Mouse (Mus musculus): ENCODE results near the gene Cbfa2t2. TPM values are rescaled to one million over a fixed set of nuclear protein-coding genes. Genes with fewer than 3 reads are reported as not detected.
A peak's percentile ranks its signal among the peaks of the same experiment; 100 is the strongest.

Gene Cbfa2t2
- total RNA-seq, 2 experiments from 2014 or later: 23.9 to 35.6 TPM

- peak; percentile 64 for DNase-seq
Measured at GRCm38 (mm10) chr2:154539720-154540119, 103.4 kb downstream of the Cbfa2t2 start.

DNA sequence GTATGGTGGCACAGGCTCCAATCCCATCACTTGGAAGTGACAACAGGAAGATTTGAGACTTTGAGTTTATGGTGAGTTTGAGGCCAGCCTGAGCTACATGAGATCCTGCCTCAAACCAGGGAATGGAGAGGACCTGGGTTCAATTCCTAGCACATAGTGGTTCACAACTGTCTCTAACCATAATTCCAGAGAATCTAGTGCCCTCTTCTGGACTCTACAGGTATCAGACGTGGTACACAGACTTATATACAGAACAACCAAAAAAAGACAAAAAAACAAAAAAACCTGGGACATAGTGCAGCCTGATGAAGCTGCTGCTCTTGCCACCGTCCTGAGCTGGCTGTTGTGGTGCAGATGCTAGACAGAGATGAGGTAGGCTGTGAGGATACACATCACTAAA lies 105.3 kb downstream of the Cbfa2t2 start:
- DNase-seq: no peak

DNA sequence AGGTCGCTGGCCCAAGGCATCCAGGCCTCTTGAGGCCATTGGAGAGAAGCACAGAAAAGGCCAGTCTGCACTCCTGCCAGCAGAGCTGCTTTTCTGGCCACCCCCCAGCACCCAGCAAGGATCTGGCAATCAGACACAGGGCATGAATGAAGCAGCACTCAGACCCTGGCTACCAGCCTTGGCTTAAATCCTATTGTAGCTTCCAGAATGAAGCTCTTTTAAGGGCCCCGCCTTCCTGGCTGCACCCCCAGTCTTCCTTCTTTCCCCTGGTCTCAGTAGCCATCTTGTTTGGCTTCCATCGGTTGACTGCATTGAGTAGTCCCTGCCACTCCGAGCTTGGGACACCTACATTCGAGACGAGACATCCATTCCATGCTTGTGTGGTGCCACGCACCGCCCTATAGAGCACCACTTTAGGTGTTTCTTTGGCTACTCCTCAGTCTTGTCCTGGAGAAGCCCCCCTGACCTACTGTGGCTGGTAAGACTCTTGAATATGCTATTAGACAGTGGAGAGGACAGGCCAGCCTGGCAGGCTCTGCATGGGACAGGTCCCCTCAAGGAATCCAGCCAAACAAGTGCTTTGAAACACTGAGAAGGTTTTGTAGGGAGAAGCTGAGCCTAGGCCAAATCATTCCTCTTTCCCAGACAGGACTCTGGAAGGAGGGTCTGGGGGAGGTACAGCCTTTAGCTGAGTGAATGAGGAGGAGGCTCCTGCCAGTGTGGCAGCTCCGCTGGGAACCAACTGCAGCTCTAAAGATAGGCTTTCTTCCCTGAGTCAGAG lies 107.5 kb downstream of the Cbfa2t2 start:
- DNase-seq: peak; percentile 74

DNA sequence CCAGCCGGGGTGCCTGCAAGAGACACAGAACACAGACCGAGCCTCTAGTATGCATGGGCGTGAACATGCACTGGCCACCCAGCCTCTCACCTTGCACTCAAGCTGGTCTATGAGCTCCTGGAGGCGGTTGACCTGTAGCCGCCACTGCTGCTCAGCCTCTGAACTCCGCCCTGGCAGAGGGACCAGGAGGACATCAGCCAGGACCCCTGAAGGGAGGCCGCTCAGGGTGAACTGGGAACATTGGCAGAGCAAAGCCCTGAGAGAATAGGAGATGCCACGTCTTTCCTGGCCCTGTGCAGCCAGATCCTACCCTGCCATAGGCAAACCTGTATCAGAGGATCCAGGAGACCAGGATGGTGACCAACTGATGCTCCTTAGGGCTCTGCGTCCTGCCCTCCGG lies 110.4 kb downstream of the Cbfa2t2 start, which contains the start of gene 1700003F12Rik:
Gene 1700003F12Rik (plus strand): TSS at position 375 of the 400 bp plus-strand sequence.
- DNase-seq: no peak

GRCm38 (mm10) chr2:154548688-154549087 lies 112.4 kb downstream of the Cbfa2t2 start:
- DNase-seq: peak; percentile 49

DNA sequence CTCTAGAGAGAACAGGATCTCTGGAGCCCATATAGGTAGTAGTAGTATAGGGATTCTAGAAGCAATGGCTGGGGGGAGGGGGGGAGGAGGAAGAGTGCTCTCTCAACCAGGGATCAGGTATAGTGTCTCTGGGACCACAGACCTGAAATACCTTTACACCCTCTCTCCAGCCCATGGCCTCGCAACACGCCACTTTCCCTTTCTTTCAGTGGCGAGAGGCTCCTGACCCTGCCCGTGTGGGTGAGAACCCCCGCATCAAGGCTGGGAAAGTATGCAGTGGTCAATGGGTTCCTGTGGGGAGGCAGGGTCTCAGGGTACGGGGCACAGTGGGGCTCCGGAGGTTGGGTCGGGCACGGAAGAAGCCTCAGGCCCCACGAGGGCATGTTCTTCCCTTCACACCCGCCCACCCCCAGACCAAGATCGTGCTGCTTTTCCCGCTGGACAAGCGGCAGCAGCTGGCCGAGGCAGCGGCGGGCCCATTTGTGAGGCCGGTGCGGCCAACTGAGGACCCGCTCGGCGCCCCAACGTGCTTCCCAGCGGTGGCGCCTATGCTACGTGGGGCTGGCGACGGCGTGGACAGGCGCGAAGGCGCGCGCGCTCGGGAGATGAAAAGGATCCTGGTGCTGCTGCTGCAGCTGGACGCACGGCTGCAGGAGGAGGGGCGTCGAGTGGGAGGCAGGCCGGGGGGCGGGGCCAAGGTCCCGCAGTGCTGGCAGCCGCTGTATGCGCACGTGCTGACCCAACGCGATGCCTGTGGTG lies 113.0 kb downstream of the Cbfa2t2 start:
- peak; percentile 83 for DNase-seq

GRCm38 (mm10) chr2:154549886-154550189 lies 113.6 kb downstream of the Cbfa2t2 start:
- DNase-seq: no peak

- no peak for DNase-seq
Measured at GRCm38 (mm10) chr2:154550937-154551336, 114.7 kb downstream of the Cbfa2t2 start.

GRCm38 (mm10) chr2:154551476-154551875 lies 115.2 kb downstream of the Cbfa2t2 start, which contains the start of gene Actl10:
Gene Actl10, plus strand, starts transcription at chr2:154551776.
- no peak for DNase-seq

DNA sequence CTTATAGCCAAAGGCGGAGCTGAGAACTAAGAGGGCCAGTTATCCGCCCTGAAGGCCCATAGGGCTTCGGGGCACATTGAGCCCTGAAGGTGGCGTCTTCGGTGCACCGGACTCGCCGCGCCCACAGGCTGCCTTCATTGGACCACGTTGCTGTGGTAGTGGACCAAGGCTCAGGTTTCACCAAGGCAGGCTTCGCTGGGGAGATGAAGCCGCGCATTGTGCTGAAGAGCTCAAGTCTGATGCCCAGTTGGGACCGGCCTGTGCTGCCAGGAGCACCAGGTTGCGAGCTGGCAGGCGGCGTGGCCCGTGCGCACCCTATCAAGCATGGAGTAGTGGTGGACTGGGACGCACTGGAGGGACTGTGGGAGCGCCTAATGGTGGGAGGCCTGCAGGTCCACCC lies 115.6 kb downstream of the Cbfa2t2 start:
- DNase-seq: no peak

- DNase-seq: peak; percentile 87
Measured at GRCm38 (mm10) chr2:154552424-154552907, 116.2 kb downstream of the Cbfa2t2 start.

DNA sequence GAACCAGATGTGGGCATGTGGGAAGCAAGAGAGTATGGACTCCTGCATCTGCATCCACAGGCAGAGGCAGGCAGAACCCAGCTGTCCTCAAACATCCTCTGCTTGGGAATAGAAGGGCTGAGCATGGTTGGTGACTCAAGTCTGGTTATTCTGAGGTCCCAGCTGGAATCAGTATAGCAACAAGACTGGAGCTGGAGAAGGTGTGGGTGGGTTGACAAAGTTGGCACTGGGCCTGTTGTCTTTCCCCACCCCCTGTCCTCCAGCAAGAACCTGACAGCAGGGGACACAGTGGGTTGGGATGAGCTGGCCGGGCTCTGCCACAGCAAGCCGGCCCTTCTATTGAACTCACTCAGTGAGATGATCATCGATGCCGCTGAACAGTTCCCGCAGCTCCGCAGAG lies 119.0 kb downstream of the Cbfa2t2 start:
- DNase-seq: no peak

GRCm38 (mm10) chr2:154557184-154557832 lies 121.0 kb downstream of the Cbfa2t2 start:
- DNase-seq: peak; percentile 37

DNA sequence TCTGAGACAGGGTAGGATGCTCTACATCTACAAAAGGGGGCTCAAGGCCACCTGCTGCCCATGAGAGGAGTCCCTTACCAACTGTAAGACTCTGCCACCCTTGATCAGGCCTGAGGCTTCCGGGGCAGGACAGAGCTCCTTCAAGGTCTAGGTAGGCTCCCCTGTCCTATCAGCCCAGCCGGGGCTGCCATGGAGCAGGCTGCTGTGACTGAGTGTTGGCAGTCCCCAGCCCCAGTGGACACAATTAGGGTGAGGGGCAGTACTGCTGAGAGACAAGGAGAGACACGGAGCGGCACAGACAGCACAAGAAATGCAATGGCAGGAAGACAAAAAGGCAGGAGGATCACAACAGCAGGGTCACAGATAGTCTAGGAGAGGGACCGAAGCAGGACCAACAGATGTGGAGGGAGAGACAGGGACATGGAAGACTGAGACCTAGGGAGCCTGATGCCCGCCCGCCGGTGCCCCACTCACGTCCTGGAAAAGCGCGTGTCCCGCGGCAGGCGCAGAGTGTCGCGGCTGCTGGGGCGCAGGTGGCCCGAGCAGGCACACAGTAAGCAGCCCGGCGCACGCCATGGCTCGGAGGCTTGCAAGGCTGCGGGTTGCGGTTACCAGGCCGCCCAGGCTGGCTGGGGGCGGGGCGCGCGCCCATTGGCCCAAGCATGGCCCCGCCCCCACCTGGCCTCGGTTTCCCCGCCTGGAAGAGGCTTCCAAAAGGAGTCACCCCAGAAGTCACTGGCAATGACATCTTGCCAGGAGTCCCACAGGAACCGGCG lies 122.2 kb downstream of the Cbfa2t2 start, which contains the start of gene Necab3:
Gene Necab3 (minus strand): TSS at position 627 of the 776 bp plus-strand sequence.
- DNase-seq: peak; percentile 75

DNA sequence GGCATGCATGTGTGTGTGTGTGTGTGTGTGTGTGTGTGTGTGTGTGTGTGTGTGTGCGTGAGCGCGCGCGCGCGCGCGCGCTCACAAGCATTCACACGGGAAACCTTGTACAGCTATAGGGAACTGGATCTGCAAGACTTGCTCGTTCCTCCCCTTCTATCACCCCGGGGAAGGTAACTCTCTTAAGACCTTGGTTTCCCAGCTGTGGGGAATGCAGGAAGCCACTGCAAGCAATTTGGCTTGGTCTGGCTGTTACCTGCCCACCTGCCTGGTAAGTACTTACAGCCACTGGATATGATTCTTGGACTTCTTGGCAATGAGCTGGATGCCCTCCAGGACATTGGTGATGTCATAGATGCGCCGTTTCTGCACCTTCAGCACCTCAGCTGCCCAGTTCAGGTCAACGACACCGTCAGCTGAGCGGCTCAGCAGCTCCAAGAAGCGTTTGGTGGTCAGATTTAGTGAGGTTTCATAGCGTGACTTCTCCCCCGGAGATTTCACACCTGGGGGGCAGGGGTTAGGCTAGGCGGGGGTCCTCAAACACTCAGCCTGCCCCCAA lies 127.4 kb downstream of the Cbfa2t2 start:
- no peak for DNase-seq

- DNase-seq: no peak
Measured at GRCm38 (mm10) chr2:154565562-154565961, 129.3 kb downstream of the Cbfa2t2 start.

DNA sequence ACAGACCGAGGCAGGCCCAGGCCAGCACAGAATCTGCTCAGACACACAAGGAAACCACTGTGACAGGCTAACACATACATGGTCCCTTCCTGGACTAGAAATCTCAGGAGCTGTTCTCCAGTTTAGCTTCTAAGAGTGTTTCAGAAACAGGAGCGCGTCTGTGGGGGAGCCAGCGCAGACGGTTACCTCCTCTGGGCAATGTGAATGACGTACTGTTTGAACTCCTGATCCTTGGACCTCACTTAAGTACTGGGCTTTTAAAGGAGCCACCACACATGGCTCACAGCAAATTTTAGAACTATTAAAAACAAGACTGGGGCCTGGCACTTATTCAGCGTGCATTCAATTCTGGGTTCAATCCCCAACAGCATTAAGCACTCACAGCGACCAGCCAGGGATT lies 130.4 kb downstream of the Cbfa2t2 start:
- DNase-seq: no peak

GRCm38 (mm10) chr2:154567766-154568165 lies 131.5 kb downstream of the Cbfa2t2 start:
- no peak for DNase-seq

DNA sequence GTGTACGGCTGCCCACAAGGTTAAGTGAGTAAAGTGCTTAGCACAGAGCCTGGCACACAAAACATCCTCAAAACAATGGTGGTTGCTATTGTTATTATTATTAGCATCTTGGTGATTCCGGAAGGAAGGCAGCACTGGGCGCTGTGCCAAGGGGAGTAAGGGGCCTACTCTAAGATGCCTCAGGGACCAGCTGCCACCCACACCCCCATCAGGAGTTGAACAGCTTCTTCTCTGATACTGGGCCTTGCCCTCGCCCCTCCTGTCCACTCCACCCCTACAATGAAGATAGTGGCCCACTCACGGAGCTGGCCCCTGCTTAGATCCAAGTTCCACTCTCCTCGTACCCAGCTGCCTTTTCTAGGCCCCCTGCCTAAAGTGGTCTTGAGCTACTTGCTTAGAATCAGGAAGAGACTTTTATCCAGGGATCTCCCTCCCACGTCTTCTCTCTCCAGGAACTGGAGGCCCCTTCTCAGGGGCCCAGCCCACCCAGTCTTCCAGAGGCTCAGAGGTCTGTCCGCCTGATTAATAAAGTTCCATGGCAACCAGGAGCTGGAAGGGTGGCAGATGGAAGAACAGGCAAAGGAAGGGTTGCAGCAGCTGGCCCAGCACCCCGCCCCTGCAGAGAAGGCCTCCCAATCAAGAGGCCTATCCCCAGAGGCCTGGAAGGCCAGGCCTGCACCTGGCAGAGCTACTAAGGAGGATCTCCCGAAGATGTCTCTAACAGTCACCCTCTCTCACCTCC lies 132.2 kb downstream of the Cbfa2t2 start:
- DNase-seq: peak; percentile 39

GRCm38 (mm10) chr2:154569071-154569748 lies 132.9 kb downstream of the Cbfa2t2 start:
- peak; percentile 87 for DNase-seq
